Mouse (Mus musculus) CD4-positive, CD25-positive, alpha-beta regulatory T cell, adult 2 months (primary cell): ENCODE data around the gene Rin2.
A peak's percentile ranks its signal among the peaks of the same experiment; 100 is the strongest.
"Not testable (repeated sequence)": the region's sequence is repeated elsewhere in the genome, so short reads cannot be mapped to it uniquely, and the experiment has no call there.

Experiments
- DNase-seq: peaks from one replicate; pipeline ENCODE4 v3.0.0-alpha.2; 2012; ENCODE audit warnings: low read depth, low spot score

The Rin2 gene

GRCm38 (mm10) chr2:145683536-145683935 is 8.5 kb downstream of the Rin2 start:
- DNase-seq = no peak

- no peak for DNase-seq
These were observed 9.1 kb downstream of the Rin2 start for GRCm38 (mm10) chr2:145684151-145684550.

- DNase-seq = no peak
These were observed 9.9 kb downstream of the Rin2 start for GRCm38 (mm10) chr2:145684891-145685290.

GRCm38 (mm10) chr2:145686017-145686416 is 11.0 kb downstream of the Rin2 start:
- no peak for DNase-seq

- no peak for DNase-seq
These were observed 16.5 kb downstream of the Rin2 start for GRCm38 (mm10) chr2:145691367-145692009.

GRCm38 (mm10) chr2:145697160-145697559 is 22.1 kb downstream of the Rin2 start:
- DNase-seq = no peak

- peak; percentile 58 for DNase-seq
These were observed 24.5 kb downstream of the Rin2 start for GRCm38 (mm10) chr2:145699414-145700071.

GRCm38 (mm10) chr2:145700237-145700985 is 25.4 kb downstream of the Rin2 start:
- DNase-seq = no peak

- no peak for DNase-seq
These were observed 26.8 kb downstream of the Rin2 start for GRCm38 (mm10) chr2:145701605-145702335.

GRCm38 (mm10) chr2:145704738-145705137 is 29.7 kb downstream of the Rin2 start:
- DNase-seq = no peak

GRCm38 (mm10) chr2:145709727-145710389 is 34.8 kb downstream of the Rin2 start:
- no peak for DNase-seq

- DNase-seq = no peak
These were observed 36.5 kb downstream of the Rin2 start for GRCm38 (mm10) chr2:145711512-145711911.

GRCm38 (mm10) chr2:145712026-145712425 is 37.0 kb downstream of the Rin2 start:
- DNase-seq = no peak

GRCm38 (mm10) chr2:145717539-145717938 is 42.5 kb downstream of the Rin2 start:
- DNase-seq = no peak

- no peak for DNase-seq
These were observed 43.7 kb downstream of the Rin2 start for GRCm38 (mm10) chr2:145718624-145719183.

- no peak for DNase-seq
These were observed 45.1 kb downstream of the Rin2 start for GRCm38 (mm10) chr2:145720157-145720556.

GRCm38 (mm10) chr2:145720743-145721142 is 45.7 kb downstream of the Rin2 start:
- no peak for DNase-seq

- not testable (repeated sequence) for DNase-seq
These were observed 47.3 kb downstream of the Rin2 start for GRCm38 (mm10) chr2:145722304-145722703.

GRCm38 (mm10) chr2:145724288-145724687 is 49.3 kb downstream of the Rin2 start:
- no peak for DNase-seq

- DNase-seq = no peak
These were observed 54.4 kb downstream of the Rin2 start for GRCm38 (mm10) chr2:145729414-145729813.
